13 mouse cellular contexts compared by ENCODE assay signal in genomic region chr17:87566996-87567395, GRCm38 (mm10).
DNase-seq lines count a peak whose midpoint lies in the region; ATAC-seq and TF ChIP-seq lines count a peak whose summit lies in the region.
"Had no signal": no experiment of that assay in that cellular context is flagged by ENCODE, and none has a peak within 500 bp of the region (broad histone marks: within the 10 kb centered on the region; RNA-seq: fewer than 3 reads in every experiment).

No protein-coding gene starts in this region.

- TF ChIP-seq POLR2A in small intestine, adult 2 months (IDR thresholded peaks at IDR 0.05; ENCODE audit: low read depth, low read length) = no peak

- H3K9ac ChIP-seq in kidney, postnatal 0 days (ENCODE audit: low read depth, low read length) = no peak overlapping the region
- H3K9ac ChIP-seq: heart, embryonic 12.5 days; lung, embryonic 15.5 days had no signal

- no peaks in the 10 kb centered on the region for H3K9me3 ChIP-seq in heart, embryonic 10.5 days
- no peaks in the 10 kb centered on the region for H3K9me3 ChIP-seq in kidney, postnatal 0 days (replicated peaks; ENCODE audit: low read length)
- H3K9me3 ChIP-seq: heart, embryonic 12.5 days; limb, embryonic 10.5 days; lung, embryonic 15.5 days; midbrain, embryonic 10.5 days had no signal

- H3K4me2 ChIP-seq in kidney, postnatal 0 days (ENCODE audit: low read length) = no peak overlapping the region
- H3K4me2 ChIP-seq: heart, embryonic 12.5 days; lung, embryonic 15.5 days had no signal

- ATAC-seq in kidney, postnatal 0 days (replicated peaks; ENCODE audit: low FRiP score, low read depth) = 0 out of 2 replicates have a peak, but pooled peaks have one; percentile 11

- peak; percentile 12; the same call in 1 of the 2 replicates for TF ChIP-seq CTCF in kidney, postnatal 0 days (IDR thresholded peaks at IDR 0.05; ENCODE audit: low read depth)
- TF ChIP-seq CTCF in small intestine, adult 2 months (IDR thresholded peaks at IDR 0.05; ENCODE audit: extremely low read depth, insufficient read length, insufficient replicate concordance, low read depth, low read length) = no peak

- peaks cover 21% of the 10 kb centered on the region for H3K4me1 ChIP-seq in heart, embryonic 10.5 days
- 0 out of 2 replicates have a peak, but pooled peaks cover 9% of the 10 kb centered on the region for H3K4me1 ChIP-seq in kidney, postnatal 0 days (replicated peaks; ENCODE audit: insufficient read depth, low read length)
- H3K4me1 ChIP-seq in small intestine, adult 2 months (ENCODE audit: control insufficient read depth, insufficient read depth, insufficient read length, low read length) = peaks cover 56% of the 10 kb centered on the region

- H3K36me3 ChIP-seq in heart, embryonic 10.5 days = no peaks in the 10 kb centered on the region
- no peaks in the 10 kb centered on the region for H3K36me3 ChIP-seq in kidney, postnatal 0 days (ENCODE audit: insufficient read depth, low read length)
- no peaks in the 10 kb centered on the region for H3K36me3 ChIP-seq in small intestine, adult 2 months (ENCODE audit: control insufficient read depth, insufficient read depth, low read length)
- H3K36me3 ChIP-seq: heart, embryonic 12.5 days; limb, embryonic 10.5 days; lung, embryonic 15.5 days; midbrain, embryonic 10.5 days had no signal

- H3K27me3 ChIP-seq in heart, embryonic 10.5 days (ENCODE audit: insufficient read depth, poor library complexity, severe bottlenecking) = peaks cover 29% of the 10 kb centered on the region
- H3K27me3 ChIP-seq in kidney, postnatal 0 days (ENCODE audit: insufficient read depth, low read length) = no peaks in the 10 kb centered on the region
- H3K27me3 ChIP-seq in small intestine, adult 2 months (ENCODE audit: control insufficient read depth, insufficient read depth, low read length) = no peaks in the 10 kb centered on the region
- H3K27me3 ChIP-seq: lung, embryonic 15.5 days had no signal

- peak; percentile 48 for DNase-seq in heart, embryonic 10.5 days (ENCODE audit: low spot score)
- no peak for DNase-seq in heart, adult 8-10 months (ENCODE audit: low spot score)
- DNase-seq in gonadal fat pad, adult 2 months (ENCODE audit: low read depth) = peak; percentile 33
- no peak for DNase-seq in kidney, postnatal 0 days (ENCODE audit: low spot score)
- no peak for DNase-seq in cerebellum, adult 11 months
- no peak for DNase-seq in frontal cortex, postnatal 25 days (ENCODE audit: low spot score in 2 of 2)
- DNase-seq in adrenal gland, postnatal 25 days = no peak
- DNase-seq: adrenal gland, postnatal 14 days had no signal

- H3K27ac ChIP-seq in heart, embryonic 10.5 days = no peak overlapping the region
- no peak overlapping the region for H3K27ac ChIP-seq in kidney, postnatal 0 days
- H3K27ac ChIP-seq in small intestine, adult 2 months (ENCODE audit: insufficient read depth, low read depth, low read length) = peak overlapping the region; percentile 98
- H3K27ac ChIP-seq: lung, embryonic 15.5 days; midbrain, embryonic 10.5 days had no signal

- H3K4me3 ChIP-seq in heart, embryonic 10.5 days = no peak overlapping the region
- no peak overlapping the region for H3K4me3 ChIP-seq in kidney, postnatal 0 days (replicated peaks; ENCODE audit: low read depth, low read length)
- peak overlapping the region; percentile 13 for H3K4me3 ChIP-seq in small intestine, adult 2 months (ENCODE audit: low read depth, low read length)
- H3K4me3 ChIP-seq: heart, embryonic 12.5 days; limb, embryonic 10.5 days; lung, embryonic 15.5 days; midbrain, embryonic 10.5 days had no signal

- 38% methylated on average over 9 of the region's 9 CpGs for WGBS in heart, embryonic 10.5 days
- 24% methylated on average over 9 of the region's 9 CpGs for WGBS in kidney, postnatal 0 days
- 17% methylated on average over 9 of the region's 9 CpGs for WGBS in small intestine, adult 2 months

Comparison
In these comparisons a context has a peak if more than half of its experiments do, and no peak if none do; other contexts are left out.
1. DNase-seq: peak in heart, embryonic 10.5 days (single experiment) and gonadal fat pad, adult 2 months (single experiment); none in heart, adult 8-10 months (single experiment), kidney, postnatal 0 days (single experiment), cerebellum, adult 11 months (single experiment), frontal cortex, postnatal 25 days (0 of 2) and adrenal gland, postnatal 25 days (single experiment).